Mouse (Mus musculus) heart, postnatal 14 days (tissue): ENCODE measurements at regions not wholly inside any gene's neighbourhood (a gene's known extent, or its start where the extent isn't known, plus 50 kb on each side); places are given as distances from the start of the nearest gene placed in this dataset.
A peak's percentile ranks its signal among the peaks of the same experiment; 100 is the strongest.

Experiments
- DNase-seq, 2 experiments: peaks; one replicate each; pipeline ENCODE4 v3.0.0; 2021 to 2022
- intact Hi-C: fragments of 180-260 bp; cut with DNase I; formaldehyde crosslinking; loops from one replicate; pipeline ENCODE4 v1.15.1; 2025

- intact Hi-C loops, result no loop called here
- DNase-seq, result no peak
These were observed 278.7 kb upstream of the Tsc22d2 start for GRCm38 (mm10) chr3:58135607-58136365.

- DNase-seq, result peak; percentile 57 to 62
- intact Hi-C loops, result loop anchor here (2.0 kb wide), 1 partner anchor 20 kb away; no protein-coding TSS in a partner anchor
These were observed 275.6 kb upstream of the Tsc22d2 start for GRCm38 (mm10) chr3:58138726-58139585.

- intact Hi-C loops, result no loop called here
- no peak for DNase-seq
These were observed 268.4 kb upstream of the Tsc22d2 start for GRCm38 (mm10) chr3:58146108-58146507.

DNA sequence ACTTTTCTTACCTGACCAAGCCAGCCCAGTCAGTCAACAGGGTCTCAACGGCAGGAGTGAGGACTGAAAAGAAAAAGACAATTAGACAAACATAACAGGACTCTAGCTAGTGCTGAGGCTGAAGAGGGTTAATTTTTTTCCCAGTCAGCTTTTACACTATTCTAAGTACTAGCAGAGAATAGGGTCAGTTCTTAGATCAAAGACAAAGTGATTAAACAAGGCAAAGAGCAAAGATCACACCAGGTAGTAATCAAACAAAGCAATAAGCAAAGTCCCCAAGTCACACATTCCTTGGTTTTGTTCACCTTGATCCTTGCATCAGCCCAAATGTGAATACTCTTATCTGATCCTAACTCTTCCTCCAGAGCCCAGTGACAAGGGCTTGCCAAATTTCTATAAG lies 267.8 kb upstream of the Tsc22d2 start:
- no peak for DNase-seq
- intact Hi-C loops, result no loop called here

- DNase-seq, result no peak
- intact Hi-C loops, result no loop called here
These were observed 261.4 kb upstream of the Tsc22d2 start for GRCm38 (mm10) chr3:58153141-58153540.

DNA sequence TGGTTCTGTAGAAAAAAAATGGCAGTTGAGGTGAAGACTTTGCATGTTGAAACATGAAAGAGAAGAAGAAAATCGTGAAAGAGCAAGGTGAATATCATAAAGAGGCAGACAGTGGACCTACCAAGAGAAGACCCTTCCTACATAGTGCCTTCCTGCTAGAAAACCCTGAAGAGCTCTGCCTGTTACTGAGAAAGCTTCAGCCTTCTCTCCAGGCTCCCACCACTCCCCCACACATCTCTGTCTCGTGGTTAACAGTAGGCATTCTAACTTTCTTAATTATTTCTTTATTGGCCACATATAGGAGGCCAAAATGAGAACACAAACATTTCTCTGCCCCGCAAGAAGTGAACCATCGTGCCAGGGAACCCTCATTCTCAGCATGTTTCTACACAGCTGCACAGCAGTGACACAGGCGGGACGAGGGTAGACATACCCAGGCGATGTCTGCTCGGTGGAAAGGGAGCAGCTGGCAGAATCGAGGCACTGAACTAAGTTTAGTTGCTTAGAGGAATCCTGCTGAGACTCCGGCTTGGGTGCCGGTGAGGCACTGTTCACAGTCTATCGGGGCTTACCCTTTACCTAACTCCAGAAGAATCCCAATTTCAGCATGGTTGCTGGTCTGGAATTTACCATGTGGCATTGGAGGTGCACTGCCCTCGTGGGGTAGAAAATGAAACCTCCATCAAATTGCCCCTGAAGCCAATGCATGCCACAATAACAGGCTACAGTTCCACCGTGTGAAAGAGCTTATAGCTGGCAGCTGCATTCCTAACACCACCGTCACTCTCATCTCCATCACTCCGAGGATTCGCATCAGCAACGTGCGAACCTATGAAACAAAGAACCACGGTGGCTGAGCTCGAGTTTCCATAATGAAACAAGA lies 260.4 kb upstream of the Tsc22d2 start:
- intact Hi-C loops, result no loop called here

DNA sequence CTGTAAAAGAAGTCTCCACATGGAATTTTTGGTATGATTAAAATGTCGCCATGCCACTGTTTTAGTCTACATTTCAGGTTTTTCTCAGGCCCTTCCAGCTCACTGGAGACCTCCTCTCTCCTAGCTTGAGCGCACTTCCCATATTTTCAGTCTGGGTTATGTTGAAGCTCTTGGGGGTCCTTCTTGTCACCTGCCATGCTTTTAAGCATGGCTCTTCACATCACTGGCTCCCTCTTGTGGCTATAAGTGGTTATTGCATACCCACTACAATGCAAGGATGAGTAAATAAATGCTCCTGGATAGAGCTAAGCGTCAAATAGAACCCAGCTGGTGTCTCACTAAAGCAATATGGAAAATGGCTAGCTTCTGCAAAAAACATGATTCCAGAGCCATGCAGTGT lies 255.1 kb upstream of the Tsc22d2 start:
- DNase-seq, result no peak
- intact Hi-C loops, result loop anchor here (2.0 kb wide), 1 partner anchor 21 kb away; no protein-coding TSS in a partner anchor

More for the DNA sequence above, 260.4 kb upstream of the Tsc22d2 start:
- no peak for DNase-seq

GRCm38 (mm10) chr3:58162238-58162637 lies 252.3 kb upstream of the Tsc22d2 start:
- peak; percentile 53 to 55 for DNase-seq
- intact Hi-C loops, result loop anchor here (2.0 kb wide), 1 partner anchor 253 kb away; the partner anchor contains the start of gene Tsc22d2

GRCm38 (mm10) chr3:58163806-58164205 lies 250.7 kb upstream of the Tsc22d2 start:
- DNase-seq, result peak; percentile 65 to 83
- intact Hi-C loops, result loop anchor here (1.0 to 2.0 kb wide), 2 partner anchors 251 to 327 kb away; partner anchors contain the start of gene Tsc22d2

DNA sequence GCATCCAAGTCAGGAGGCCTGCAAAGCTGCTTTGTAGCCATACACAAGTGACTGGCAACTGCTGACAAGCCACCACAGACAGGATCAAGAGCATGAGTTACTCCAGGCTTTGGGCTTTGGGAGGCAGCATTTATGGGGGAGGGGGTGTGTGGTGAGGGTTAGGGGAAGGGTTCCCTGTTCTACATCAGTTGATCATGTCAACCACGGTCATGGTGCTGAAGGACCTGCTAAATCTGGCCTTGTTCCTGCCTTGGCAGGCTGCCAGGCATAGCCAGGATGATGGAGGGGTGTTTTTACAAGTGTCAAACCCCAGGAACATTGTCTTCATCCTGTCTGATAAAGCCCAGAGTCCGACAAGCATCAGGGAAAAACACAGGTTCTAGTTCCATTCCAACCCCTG lies 247.9 kb upstream of the Tsc22d2 start:
- DNase-seq, result peak; percentile 8 to 28
- intact Hi-C loops, result no loop called here

DNA sequence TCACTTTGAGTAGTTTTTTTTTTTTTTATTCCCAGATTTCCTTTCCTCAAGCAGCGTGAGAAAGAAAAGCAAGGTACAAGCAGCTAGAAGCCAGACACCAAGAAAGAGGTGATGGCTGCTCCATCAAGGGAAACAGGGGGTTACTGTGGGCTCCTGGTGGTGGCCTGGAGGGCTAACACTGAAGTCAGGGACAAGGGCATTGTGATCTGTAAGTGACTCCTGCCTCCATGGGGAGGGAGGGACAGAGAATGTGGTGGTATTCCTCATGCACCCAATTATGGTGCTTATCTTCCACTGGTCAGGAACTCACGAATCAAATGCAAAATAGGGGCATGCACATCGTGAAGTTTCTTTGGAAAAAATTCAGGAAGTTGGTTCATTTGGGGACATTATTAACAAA lies 247.4 kb upstream of the Tsc22d2 start:
- DNase-seq, result no peak
- intact Hi-C loops, result no loop called here

- intact Hi-C loops, result no loop called here
- DNase-seq, result no peak
These were observed 246.7 kb upstream of the Tsc22d2 start for GRCm38 (mm10) chr3:58167761-58168290.

- DNase-seq, result peak; percentile 26 to 54
- intact Hi-C loops, result no loop called here
These were observed 245.9 kb upstream of the Tsc22d2 start for GRCm38 (mm10) chr3:58168522-58169185.

DNA sequence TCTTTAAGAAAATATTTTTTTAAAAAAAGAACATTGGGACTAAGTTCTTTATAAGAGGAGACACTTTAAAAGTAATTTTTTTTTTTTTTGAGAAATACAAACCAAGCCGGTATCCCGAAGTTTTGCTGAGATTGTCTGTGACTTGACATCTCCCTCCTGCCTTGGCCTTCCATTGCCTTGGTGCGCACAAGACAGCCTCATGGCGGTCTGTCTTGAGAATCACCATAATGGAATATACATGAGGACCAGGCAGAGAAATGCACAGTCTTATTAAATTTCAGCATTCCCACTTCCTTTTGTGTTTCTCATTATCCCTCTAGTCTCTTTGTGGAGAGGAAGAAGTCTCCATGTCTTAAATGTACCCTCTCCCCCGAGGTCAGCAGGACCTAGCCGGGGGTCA lies 244.7 kb upstream of the Tsc22d2 start:
- intact Hi-C loops, result no loop called here
- DNase-seq, result no peak

- intact Hi-C loops, result no loop called here
- no peak for DNase-seq
These were observed 242.4 kb upstream of the Tsc22d2 start for GRCm38 (mm10) chr3:58172096-58172495.

- no peak for DNase-seq
These were observed 240.7 kb upstream of the Tsc22d2 start for GRCm38 (mm10) chr3:58173821-58174220.

DNA sequence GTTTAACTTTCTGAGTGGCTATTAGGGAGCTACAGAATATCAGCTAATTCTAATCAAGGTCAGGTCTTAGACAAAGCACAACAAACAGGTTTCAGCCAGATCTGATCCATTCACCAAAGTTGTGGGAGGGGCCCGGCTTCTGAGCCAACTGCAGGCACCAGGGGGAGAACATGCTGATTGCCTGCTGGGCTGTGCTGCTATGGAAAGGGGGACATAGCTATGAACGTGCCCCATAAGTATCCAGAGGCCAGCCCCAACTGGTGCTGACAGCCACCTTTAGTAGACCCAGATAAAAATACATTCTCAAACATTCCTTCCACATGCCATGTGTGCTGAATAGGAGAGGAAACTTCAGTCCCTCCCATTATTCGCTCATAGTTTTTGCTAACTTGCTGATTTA lies 232.8 kb upstream of the Tsc22d2 start:
- intact Hi-C loops, result no loop called here
- DNase-seq, result peak in 1 of 2 experiments; percentile 22

More at GRCm38 (mm10) chr3:58173821-58174220, 240.7 kb upstream of the Tsc22d2 start:
- intact Hi-C loops, result no loop called here

GRCm38 (mm10) chr3:58182299-58182698 lies 232.2 kb upstream of the Tsc22d2 start:
- intact Hi-C loops, result no loop called here
- no peak for DNase-seq

DNA sequence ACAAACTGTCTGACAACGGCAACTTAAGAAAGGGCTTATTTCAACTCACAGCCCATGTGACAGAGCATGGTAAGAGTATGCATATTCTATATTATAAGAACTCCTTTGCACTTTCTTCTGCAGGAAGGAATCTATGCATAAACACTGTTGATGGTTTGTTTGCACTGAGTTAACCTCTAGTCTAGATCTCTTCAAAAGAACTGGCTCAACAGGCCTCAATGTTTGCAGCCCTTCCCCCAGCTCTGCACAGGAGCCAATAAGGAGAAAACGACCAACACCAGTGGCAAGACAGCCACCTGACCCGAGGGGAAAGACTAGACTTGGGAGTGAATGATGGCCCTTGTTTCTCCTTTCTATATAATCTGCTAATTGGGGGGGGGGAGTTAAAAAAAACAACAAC lies 231.2 kb upstream of the Tsc22d2 start:
- intact Hi-C loops, result no loop called here
- DNase-seq, result no peak

GRCm38 (mm10) chr3:58200462-58200861 lies 214.1 kb upstream of the Tsc22d2 start:
- intact Hi-C loops, result no loop called here
- no peak for DNase-seq
